Mouse (Mus musculus): ENCODE data around the gene Gm11627.
"Not testable (repeated sequence)": the region's sequence is repeated elsewhere in the genome, so short reads cannot be mapped to it uniquely, and the experiment has no call there.

The Gm11627 gene

DNA sequence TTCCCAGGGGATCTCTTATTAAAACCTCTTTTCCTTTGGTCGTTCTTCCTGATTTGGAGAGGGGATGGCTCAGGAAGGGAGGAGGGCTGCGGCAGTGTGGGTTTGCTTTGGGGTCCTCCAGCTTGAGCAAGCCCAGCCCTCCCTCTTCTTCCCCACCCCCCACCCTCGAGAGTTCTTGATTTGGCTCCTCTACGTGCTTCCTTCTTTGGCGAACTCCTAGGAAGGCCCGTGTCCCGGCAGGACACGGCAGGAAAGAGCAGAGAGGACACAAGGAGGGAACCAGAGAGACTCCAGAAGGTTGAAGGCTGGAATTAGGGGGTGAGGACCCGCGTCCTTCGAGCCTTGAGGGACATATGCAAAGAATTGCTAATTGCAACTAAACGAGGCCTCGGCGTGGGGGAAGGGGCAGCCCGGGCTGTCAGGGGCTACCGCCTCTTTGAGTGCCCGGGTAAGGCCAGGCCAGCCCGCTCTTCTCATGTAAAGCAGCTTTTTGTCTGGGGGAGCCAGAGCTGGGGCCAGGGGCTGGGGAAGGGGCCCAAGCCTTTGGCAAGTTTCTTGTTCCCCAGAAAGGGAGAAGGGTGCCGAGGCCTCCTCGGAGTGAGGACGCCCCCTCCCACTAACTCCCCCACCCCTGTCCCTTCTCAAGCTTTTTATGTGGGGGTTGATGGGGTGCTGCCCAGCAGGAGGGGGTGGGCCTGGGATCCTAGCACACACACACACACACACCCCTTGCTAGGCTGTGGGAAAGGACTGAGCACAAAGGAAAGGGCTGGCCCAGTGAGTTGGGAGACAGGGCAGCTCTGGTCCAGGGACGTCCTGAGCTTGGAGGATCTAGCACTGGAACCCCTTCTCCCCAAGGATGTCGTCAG is at the start of gene Gm11627:
TSS of gene Gm11627 (minus strand) at position 297 of the 869 bp plus-strand sequence.
- DNase-seq: peak; percentile 48 to 54

DNA sequence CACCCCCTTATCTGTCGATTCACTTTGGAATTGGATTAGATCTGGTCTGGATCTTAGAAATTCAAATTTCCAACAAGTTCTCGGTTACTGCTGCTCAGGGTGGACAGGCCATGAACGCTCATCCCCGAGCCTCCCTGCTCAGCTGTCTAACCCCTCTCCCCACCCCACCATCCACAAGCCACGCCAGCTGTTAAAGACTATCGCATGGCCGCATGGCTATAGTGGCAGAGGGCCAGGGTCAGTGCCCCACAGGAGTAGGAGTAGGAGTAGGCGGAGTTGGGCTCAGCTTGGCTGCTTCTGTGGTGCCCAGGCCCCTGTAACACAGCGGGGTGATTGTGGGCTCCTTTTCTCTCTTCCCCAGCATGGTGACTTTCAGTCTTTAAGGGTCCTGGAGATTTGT is 49.3 kb upstream of the Gm11627 start:
- no peak for DNase-seq

DNA sequence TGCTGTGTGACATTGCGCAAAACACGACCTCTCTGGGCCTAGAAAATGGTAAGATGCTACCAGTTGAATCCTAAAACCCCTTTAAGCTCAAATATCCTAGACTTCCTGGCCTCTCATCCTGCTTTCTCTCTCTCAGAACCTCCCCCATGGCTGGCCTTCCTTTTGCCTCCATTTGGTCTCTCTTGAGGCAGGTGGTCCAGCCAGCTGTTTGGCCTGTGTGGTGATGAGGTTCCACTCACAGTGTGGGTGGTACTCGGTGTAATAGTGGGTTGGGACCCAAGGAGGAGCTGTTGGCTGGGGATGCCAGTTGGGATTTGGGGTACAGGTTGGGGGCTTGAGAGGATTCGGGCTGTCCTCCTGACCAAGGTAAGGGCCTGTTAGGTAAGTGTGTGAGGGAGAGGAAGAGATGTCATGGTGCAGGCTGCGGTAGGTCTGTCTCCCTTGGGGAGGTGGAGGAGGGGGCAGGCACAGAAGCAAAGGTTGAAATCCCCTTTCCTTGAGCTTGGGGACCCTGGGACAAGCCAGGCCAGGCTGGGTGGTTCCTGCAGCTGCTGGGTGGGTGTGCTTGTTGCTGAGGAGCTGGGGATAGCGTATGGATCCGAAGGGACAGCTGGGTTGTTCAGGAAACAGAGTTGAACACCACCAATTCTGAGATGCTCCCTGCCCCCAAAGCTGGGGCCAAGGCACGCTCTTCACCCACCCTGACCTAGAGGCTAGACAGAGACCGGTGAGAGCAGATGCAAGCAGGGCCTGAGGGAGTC is 48.1 kb upstream of the Gm11627 start:
- no peak for DNase-seq

DNA sequence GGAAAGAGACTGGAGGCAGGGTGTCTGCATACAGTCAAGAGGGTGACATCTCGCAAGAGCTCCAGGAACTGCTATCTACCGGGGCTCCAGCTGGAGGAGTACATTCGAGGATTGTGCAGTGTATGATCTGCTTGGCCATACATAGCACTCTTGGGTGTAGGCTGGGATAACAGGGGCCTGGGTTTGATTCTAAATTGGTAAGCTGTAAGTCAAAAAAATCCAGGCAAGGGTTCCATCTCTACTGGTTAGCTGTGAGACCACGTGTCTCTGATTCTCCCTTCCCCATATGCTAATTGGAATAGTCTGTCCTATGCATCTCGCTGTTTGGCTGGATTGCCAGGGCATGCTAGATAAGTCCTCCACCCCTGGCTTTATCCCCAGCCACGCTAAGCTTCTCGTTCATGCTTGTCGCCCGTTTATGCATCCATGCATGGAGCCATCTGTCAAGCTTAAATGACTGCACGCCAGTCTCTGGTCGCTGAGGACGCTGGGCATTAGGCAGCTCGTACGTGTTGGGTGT is 45.7 kb upstream of the Gm11627 start:
- no peak for DNase-seq

DNA sequence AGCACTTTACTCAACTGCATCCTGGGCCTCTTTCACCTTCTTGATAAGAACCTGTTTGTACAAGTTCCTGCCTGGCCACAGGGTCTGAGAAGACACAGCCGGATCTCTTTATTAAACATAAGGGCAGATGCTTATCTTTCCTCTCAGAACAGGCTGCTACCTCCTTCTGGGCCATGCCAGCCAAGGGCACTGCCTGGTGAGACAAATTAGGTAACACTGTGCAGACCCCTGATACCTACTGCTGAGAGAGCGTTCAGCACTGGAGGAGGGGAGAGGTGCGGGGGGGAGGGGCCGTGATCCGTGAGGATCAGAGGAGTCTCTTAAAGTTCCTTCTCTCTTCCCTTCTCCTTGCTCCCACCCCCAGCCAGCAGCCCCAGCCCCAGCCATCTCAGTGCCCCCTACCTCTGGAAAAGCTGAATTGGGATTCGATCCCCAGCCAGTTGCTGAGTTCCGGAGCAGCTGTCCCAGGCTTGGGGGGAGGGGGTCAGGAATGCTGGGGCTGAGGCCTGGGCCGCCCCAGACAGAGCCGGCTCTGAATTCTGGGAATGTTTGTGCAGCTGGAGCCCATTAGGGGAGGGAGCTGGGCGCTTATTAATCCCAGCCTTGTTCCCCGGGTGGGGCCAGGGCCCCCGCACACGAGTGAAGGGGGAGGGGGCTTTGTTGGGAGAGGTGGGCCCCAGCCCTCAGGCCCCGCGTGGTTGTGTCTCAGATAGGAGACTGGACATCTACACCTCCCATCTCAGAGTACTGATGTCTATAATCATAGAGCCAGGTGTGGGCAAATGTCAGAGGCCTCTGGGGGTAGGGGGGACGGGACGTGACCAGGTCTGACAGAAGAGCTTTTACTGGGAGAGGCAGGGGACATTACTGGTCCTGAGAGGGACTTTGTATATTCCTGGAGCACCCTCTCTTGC is 44.9 kb upstream of the Gm11627 start:
- peak; percentile 68 to 84 for DNase-seq

DNA sequence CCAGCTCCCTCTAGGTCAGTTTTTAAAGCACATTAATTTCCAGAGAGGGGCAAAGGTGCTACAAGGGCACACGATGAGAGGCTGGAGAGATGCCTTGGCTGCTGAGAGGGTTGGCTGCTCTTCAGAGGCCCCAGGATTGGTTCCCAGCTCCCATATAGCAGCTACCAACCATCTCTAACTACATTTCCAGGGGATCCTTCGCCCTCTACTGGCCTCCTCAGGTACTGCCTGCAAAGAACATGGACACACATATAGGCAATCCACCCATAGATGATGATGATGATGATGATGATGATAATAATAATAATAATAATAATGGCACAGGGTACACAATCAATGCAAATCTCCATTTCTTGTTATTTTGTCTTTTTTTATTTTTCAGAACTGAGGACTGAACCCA is 40.2 kb upstream of the Gm11627 start:
- no peak for DNase-seq

DNA sequence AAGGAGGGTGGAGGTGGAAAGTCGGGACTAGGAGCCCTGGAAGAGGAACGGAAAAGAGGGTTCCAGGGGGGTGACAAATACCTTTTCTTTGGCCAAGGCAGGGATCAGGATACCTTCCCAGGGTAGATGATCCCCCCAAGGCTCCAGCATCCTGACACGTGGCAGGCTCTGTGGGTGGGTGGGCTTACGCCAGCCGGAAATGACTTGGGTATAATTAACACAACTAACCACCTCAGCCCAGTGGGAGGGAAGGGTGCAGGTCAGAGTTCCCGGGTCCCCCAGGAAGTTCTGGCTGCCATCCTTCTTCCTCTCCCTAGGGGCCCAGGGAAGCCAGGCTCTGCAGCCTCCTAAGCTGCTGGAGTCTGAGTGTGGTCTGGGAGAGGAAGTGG is 32.0 kb upstream of the Gm11627 start:
- DNase-seq: no peak

DNA sequence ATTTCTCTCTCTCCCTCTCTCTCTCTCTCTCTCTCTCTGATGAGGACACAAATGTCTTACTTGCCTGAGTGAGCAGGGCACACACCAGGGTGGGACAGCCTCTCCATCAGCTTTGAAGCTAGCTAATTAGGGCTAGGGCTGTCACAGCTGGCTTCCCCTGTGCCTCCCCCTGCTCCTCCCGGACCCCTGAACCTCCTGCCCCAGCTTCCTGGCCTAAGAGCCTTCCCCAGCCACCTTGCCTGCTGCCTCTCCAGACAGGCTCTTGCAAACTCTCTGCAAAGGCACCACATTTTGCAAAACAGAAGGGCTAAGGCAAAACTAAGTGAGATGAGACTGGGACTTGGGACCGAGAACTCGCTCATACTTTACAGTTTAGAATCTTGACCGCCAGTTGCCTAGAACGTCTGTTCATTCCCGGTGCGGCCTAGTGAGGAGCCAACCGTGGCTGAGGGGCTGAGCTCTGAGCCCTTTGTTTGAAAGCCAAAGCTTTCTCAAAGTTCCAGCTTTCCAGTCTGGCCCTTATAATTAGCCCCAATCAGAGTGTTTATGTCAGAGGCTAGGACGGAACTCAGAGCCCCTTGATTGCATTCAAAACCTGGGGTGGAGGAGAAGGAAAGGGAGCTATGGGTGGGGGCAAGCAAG is 31.5 kb upstream of the Gm11627 start:
- no peak for DNase-seq

DNA sequence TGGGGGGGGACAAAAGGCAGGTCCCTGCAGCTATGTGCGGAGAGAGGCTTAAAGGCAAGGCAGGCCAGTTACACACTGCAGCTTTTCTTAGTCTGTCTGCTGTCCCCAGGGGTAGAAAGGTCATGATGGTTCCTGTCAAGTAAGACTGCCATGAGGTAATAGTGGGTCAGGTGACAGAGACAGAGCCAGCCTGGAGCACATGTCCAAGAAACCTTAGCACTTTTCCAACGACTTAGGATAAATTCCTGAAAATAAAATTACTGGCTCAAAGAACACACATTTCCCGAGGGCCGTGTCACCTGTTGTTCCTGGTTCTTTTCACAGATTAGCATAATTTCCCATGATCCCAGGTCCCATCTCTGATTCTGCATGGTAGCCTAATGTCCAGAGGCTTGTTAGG is 31.0 kb upstream of the Gm11627 start:
- DNase-seq: no peak

DNA sequence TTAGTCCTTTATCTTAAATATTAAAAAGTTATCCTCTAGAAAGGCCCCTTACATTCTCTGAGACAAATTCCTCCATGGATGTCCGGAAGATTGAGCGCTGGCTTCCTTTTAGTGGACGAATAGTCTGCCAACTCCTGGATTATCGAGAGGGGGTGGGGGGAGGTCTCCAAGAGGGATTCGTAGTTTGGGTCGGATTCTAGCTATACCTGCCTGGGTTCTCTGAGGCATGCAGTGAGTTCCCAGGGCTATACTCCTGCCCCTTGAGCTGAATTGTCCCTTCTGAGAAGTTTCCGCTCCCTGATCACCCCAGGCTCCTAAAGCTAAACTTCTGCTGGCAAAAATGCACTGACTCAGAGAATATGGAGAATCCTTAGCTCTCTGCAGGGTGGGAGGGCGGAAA is 30.2 kb upstream of the Gm11627 start:
- DNase-seq: no peak

DNA sequence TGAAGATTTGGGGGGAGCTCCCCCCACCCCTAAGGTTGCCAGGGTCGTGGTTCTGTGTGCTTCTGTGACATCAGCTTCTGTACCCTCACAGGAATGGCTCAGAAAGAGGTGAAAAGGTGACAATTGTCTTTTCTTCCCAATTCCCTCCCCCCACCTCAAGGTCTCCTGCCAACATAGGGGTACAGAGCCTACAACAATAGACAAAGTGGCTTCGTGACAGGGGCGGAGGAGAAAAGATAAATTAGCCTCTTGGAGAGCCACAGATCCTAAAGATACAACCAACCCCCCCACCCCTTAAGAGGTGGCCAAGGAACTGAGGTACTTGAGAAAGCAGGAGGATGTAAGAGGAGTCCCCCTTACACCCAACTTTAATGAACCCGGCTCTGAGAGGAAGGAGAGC is 29.4 kb upstream of the Gm11627 start:
- no peak for DNase-seq

DNA sequence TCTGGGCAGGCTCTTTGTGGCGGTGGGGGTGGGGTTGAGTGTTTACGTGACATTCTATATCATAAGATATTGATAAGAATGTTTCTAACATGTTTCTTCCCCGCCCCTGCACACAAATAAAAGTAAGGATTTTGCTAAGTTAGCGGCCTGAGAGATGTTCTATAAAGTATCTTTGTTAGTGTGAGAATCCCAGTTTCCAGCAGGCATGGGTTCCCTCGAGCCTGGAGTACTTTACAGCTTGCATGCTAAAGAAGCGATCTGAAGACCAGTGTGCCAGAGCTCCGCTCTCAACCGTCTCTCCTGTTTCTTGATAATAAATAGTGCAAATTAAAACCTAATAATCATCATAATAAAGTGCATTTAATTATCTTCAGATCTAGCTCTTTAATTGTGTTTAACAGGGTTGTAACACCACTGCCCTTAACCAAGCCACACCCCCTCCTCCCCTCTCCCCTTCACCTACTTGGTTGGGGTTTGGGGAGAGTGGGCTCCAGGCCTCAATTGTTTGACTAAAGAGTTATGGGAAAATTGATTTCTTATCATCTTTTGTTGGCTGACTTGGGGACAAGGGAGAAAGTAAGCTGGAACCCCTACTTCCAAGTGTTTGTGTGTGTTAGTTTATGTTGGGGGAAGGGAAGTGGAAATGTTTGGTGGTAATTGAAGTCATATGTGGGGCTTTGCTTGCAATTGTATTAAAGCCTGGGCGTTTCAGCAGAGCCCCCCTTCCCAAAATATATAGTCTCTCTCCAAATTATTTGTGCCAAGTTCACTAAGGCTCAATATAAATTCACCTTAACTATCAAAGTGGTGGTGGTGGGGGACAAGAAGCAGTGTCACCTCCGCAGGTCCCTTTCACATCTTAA is 28.7 kb upstream of the Gm11627 start:
- no peak for DNase-seq

DNA sequence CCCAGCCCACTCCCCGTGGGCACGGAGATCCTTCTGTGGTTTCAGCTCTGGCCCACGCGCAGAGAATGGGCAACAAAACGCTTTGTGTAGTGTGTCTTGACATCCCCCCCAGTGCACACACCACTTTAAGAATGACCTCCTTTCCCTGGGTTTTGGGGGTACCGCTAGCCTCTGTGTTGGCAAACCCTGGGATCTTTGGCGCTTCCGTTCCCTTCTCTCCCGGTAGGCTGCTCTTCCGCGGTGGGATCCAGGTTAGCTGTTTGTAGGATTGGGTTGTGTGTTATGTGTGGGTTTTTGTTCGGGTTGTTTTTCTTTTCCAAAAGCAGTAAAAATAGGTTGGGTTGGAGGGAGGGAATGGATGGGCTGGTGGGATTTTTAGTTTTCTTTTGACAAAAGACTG is 27.9 kb upstream of the Gm11627 start:
- DNase-seq: not testable (repeated sequence)

DNA sequence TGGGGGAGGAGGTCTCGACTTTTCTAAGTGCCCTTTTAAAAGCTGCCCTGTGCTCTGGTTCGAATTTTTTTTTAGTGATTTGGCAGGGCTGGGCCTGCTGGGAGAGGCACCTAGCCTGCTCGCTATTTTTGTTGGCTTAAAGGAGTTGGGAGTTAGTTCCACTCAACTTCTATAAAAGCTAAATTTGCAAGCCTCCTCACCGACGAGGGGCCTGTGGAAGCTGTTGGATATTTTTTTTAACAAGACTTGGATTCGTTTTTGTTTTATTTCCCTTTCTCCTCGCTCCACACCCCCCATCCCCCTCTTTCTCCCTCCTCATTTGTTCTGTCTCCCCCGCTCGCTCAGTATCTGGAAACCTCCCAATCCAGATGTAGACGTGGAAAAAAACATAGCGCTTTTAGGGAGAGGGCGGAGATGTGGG is 27.5 kb upstream of the Gm11627 start:
- DNase-seq: peak; percentile 30

DNA sequence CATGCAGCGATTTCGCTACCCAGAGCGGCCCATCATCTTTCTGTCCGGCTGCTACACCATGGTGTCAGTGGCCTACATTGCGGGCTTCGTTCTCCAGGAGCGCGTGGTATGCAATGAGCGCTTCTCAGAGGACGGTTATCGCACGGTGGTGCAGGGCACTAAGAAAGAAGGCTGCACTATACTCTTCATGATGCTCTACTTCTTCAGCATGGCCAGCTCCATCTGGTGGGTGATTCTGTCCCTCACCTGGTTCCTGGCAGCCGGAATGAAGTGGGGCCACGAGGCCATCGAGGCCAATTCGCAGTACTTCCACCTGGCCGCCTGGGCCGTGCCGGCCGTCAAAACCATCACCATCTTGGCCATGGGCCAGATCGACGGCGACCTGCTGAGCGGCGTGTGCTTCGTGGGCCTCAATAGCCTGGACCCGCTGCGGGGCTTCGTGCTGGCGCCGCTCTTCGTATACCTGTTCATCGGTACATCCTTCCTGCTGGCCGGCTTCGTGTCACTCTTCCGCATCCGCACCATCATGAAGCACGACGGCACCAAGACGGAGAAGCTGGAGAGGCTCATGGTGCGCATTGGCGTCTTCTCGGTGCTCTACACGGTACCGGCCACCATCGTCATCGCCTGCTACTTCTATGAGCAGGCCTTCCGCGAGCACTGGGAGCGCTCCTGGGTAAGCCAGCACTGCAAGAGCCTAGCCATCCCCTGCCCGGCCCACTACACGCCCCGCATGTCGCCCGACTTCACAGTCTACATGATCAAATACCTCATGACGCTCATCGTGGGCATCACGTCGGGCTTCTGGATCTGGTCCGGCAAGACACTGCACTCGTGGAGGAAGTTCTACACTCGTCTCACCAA is 26.5 kb upstream of the Gm11627 start:
- peak; percentile 49 to 63 for DNase-seq

DNA sequence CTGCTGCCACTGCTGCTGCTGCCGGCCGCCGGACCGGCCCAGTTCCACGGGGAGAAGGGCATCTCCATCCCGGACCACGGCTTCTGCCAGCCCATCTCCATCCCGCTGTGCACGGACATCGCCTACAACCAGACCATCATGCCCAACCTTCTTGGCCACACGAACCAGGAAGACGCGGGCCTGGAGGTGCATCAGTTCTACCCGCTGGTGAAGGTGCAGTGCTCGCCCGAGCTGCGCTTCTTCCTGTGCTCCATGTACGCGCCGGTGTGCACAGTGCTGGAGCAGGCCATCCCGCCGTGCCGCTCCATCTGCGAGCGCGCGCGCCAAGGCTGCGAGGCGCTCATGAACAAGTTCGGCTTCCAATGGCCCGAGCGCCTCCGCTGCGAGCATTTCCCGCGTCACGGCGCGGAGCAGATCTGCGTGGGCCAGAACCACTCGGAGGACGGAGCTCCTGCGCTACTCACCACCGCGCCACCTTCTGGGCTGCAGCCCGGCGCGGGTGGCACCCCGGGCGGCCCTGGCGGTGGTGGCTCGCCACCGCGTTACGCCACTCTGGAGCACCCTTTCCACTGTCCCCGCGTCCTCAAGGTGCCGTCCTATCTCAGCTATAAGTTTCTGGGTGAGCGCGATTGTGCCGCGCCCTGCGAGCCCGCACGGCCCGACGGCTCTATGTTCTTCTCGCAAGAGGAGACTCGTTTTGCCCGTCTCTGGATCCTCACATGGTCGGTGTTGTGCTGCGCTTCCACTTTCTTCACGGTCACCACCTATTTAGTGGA is 25.7 kb upstream of the Gm11627 start:
- DNase-seq: peak; percentile 51 to 61

DNA sequence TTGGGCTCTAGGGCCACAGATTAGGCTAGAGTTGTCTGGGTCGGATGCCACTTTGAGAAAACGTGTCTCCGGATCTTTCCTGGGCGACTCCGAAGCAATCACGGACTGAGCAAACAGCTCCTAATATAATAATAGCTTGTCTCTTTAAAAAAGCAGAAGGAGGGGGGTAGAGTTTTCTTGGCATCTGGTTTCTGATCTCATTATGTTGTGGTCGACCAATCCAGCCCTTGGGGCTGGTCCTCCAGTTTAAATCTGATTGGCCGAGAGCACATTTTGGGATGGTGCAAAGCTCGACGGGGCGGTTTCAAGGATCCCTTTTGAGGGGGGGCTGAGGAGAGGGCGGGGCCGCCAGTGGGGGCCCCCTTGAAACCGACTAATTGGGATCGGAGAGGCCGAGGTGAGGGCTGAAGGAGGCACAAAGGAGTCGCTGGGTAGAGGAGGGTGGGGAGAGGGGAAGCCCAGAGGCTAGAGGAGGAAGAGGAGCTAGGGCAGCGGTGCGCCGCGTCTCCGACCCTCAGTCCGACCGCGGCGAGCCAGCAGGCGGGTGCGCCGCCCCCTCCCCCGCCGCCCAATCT is 24.8 kb upstream of the Gm11627 start, which contains the start of gene Fzd2:
TSS of gene Fzd2 (plus strand) at position 387 of the 575 bp plus-strand sequence.
- peak; percentile 86 to 93 for DNase-seq

DNA sequence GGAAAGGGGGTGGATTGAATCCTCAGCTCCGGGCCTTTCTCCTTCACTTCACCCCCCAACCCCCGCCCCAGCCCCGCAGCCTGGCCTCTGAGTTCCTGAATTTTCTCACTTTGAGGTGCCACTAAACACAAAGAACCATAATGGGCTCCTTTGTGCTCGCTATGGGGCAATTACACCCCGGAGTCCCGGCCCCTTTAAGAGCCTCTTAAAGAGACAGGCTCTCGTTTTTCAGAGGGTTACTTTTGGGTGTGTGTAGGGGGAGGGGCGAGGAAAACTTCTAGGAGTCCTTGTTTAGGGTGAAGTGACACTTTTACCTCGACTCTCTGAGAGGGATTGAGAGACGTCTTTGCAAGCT is 24.2 kb upstream of the Gm11627 start:
- peak; percentile 65 to 66 for DNase-seq
